Mouse (Mus musculus) kidney, postnatal 10 days (tissue): ENCODE data around the gene Mtif2.

Experiments used
- DNase-seq: peaks from one replicate; pipeline ENCODE4 v3.0.0; 2021; ENCODE audit warnings: mixed read lengths

Mtif2 gene

DNA sequence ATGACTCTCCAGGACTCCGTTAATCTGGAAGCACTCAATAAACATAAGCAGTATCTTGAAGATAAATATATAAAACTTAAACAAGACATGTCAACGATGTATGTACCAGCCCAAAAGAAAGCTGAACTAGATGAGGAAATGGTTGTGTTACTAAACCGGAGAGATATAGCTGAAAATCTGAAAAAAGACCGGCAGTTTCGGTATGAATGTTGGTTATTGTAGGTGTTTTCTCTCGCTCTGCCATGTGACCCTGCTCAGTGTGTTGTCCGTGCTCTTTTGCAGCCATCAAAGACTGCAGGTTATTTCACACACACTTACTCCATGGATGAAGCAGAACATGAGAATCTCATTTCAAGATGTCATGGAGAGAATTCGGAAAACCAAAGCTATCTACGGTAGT lies 34.2 kb downstream of the Mtif2 start:
- no peak for DNase-seq

- no peak for DNase-seq
Measured at GRCm38 (mm10) chr11:29560990-29561389, 34.8 kb downstream of the Mtif2 start.

GRCm38 (mm10) chr11:29563406-29563805 lies 37.2 kb downstream of the Mtif2 start:
- no peak for DNase-seq

- no peak for DNase-seq
Measured at GRCm38 (mm10) chr11:29571536-29571935, 45.3 kb downstream of the Mtif2 start.

GRCm38 (mm10) chr11:29572656-29573055 lies 46.4 kb downstream of the Mtif2 start:
- DNase-seq = no peak

GRCm38 (mm10) chr11:29579610-29580009 lies 53.4 kb downstream of the Mtif2 start:
- DNase-seq = peak; percentile 16
